Mouse (Mus musculus) heart, adult 11 months (tissue): ENCODE measurements at regions not wholly inside any gene's neighbourhood (a gene's known extent, or its start where the extent isn't known, plus 50 kb on each side); places are given as distances from the start of the nearest gene placed in this dataset.
A peak's percentile ranks its signal among the peaks of the same experiment; 100 is the strongest.

Experiments used
- DNase-seq: peaks from one replicate; pipeline ENCODE4 v3.0.0; 2022

DNA sequence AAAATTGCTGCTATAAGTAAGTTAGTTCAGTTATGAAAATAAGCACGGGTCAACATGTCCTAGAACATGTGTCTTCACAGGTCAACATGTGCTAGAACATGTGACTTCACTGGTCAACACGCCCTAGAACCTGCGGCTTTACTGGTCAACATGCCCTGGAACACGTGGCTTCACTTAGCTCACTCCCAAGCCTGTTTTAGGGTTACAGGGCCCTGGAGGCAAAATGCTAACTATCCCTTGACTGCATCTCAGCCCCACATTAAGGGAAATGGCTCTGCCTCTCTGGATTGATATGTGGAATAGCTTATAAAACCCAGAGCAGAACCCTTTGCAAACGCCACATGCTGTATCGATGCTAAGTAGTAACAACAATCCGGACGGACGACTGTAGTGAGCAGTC is 67.8 kb downstream of the Nkx6-1 start:
- peak; percentile 84 for DNase-seq

DNA sequence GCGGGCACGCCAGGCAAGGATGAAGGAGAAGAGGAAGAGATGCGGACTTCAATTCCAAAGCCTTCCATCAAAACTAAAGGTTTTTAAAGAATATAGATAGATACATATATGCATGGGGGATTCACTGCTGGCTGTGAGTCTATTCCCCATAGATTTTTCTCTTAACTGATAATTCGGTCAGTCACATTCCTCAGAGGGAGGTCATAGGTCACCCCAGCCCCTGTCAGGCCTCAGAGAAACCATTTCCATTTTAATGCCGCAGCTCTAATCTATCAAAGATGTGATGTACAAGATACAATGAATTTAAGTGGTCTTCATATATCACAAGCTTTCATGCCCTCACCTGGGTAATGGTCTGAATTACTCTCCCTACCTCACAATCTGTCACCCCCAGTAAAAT is 73.6 kb downstream of the Nkx6-1 start:
- no peak for DNase-seq

DNA sequence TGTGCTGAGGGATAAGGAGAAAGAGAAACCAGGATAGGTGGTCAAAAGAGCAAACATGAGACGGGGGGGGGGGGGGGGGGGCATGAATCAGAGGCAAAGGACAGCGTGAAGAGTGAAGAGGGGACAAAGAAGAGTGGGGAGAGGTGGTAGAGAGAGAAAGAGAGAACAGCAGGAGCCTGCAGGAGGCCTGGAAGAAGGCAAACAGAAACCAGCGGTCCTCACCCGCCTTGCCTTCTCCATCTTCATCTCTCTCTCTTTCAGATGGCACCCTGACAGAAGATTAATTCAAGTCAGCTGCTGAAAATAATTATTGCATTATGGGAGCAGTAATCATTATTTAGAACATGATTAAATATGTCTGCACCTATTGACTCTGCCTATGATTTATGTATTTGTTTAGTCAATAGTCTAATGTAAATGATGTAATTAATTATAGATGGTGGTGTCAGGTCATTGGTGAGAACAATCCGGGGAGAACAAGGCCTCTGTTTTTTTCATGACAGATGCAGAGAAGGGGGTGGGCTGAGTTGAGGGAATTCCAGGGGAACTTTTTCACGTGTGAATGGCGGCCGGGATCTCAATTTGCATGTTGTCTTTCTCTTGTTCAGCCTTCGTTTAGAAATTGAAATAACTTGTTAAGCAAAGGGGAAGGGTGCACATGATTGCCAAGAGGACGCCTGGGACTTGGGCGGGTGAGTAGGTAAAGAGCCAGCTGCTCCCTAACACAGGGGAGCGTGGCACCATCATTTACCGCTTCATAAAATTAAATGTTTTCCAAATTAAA is 74.3 kb downstream of the Nkx6-1 start:
- DNase-seq: no peak

DNA sequence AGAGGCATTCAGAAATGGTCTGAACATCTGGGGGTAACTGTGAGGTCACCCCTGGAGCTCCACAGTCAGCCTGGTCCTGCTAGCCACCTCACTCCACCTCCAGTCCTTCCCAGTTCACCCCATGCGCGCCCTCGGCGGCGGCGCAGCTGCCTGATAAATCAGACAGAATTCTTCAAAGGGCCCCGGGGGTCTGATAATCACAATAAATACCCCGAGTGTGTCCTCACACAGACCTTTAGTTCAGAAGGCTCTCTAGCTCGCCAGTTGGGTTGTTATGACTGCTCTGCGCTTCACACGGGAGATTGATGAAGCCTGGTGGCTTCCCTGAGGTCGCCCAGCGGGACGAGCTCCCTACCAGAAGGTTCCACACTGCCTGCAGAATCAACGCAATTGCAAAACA is 91.8 kb downstream of the Nkx6-1 start:
- DNase-seq: no peak

DNA sequence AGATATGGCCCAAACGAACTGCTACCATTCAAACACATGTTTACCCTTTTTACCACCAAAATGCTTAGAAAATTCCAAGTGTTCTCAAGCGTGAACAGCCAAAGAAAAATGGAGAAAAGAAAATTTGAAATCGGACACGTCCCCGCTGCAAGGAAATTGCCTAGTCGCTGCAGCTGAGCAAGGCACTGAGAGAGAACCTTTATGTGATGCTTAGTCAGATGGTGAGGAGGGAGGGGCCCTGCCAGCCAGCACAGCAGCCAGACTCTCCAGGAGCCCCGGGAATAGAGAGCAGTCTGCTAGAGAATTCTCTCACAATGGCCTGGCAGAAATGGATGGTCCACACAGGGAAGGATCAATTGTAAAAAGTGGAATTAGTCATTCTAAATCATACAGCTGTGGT is 99.0 kb downstream of the Nkx6-1 start:
- no peak for DNase-seq

DNA sequence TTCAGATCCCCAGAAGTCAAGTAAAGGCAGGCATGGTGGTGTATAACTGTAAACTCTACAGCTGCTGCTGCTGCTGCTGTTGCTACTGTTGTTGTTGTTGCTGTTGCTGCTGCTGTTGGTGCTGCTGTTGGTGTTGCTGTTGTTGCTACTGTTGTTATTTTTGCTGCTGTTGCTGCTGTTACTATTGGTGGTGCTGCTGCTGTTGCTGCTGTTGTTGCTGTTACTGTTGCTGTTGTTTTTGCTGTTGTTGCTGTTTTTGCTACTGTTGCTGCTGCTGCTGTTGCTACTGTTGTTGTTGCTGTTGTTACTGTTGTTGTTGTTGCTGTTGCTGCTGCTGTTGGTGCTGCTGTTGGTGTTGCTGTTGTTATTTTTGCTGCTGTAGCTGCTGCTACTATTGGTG is 104.4 kb downstream of the Nkx6-1 start:
- peak; percentile 68 for DNase-seq

DNA sequence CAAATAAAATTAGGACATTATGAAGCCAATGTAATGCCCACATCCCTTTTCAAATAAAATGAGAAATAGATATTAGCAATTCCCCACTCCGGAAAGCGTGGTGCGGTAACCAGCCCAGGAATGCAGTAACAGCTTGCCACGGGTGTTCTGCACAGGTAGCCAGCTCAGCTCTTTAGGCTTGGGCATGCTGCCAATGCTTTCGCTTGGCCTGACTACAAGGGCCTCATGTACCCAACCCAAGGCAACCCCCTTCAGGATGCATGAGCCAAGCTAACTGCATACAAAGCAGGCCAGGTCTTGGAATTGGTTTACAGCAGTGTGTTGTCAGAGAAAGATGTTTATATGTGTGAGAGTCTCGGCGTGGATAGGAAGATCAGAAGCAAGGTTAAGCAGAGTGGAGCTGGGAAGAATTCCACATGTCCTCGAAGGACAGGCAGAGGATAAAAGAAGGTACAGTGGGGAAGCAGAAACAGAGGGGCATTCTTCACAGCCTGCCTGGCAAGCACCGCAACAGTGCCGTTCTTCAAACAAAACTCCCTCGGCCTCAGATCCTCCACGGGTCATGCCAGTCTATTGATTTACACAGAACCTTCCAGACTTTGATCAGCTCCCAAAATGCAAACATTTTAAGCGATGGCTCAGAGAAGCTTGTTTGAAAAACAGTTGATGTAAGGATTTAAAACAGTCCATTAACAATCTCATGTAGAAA is 106.4 kb downstream of the Nkx6-1 start:
- peak; percentile 60 for DNase-seq

DNA sequence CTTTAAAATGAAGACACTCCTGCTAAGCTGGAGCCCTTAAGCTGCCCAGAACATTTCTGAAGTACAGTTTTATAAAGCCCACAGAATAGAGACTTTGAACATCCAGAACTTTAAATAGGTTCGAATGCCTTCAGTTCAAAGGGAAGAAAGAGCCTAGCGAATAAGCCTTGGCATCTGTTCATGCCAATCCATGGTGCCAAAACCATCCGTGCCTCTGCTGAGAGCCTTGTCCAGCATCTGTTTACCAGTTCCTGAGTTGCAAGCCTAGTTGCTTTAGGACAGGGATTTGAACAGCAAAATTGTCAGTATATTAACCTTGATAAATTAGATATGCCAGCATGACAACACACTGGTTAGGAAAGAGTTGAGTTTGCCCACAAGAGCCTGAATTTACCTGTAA is 107.6 kb downstream of the Nkx6-1 start:
- DNase-seq: peak; percentile 4

DNA sequence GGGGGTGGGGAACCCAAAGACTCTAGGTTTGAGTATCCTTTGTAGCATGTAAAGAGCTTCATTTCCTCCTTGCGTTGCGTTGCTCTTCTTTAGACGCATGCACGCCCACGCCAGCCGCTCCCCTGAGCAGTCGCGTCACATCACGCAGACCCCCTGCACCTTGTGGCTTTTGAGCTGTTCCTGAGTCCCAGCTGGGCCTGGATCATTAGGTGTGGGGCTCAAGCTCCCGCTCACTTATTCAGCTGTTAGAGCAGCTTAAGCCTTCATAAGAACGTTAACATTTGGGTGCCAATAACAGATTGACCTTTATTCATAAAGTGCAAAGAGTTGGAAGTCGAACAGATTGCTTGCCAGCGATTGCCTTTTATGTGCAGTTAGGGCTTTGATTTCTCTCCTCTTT is 121.5 kb downstream of the Nkx6-1 start:
- DNase-seq: no peak

DNA sequence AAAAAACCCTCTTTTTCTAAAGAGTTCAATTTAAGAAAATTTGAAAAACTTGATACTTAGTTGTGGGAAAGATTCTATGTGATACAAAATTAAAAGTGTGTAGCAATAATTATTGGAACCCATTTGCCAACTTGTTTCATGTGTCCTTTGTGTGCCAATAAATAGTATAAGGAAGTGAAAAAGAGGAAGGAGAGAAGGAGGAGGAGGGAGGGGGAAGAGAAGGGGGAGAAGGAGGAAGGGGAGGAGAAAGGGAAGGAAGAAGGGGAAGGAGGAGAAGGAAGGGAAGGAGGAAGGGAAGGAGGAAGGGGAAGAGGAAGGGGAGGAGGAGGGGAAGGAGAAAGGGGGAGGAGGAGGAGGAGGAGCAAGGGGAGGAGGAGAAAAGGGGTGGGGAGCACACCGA is 125.0 kb downstream of the Nkx6-1 start:
- no peak for DNase-seq

DNA sequence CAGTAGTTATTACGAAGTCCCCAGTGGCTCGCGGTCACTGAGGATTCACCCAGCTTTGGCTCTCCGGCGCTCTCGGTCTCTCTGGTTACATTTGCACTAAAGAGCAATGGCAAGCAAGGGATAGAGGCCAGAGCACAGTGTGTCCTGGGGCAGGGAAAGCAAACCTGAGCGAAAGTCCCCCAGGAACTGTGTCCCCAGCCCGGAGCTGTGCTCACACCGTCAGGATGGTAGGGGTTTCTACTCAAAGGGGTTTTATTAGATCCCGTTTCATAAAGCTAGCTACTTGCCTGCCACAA is 125.6 kb downstream of the Nkx6-1 start:
- DNase-seq: peak; percentile 82

DNA sequence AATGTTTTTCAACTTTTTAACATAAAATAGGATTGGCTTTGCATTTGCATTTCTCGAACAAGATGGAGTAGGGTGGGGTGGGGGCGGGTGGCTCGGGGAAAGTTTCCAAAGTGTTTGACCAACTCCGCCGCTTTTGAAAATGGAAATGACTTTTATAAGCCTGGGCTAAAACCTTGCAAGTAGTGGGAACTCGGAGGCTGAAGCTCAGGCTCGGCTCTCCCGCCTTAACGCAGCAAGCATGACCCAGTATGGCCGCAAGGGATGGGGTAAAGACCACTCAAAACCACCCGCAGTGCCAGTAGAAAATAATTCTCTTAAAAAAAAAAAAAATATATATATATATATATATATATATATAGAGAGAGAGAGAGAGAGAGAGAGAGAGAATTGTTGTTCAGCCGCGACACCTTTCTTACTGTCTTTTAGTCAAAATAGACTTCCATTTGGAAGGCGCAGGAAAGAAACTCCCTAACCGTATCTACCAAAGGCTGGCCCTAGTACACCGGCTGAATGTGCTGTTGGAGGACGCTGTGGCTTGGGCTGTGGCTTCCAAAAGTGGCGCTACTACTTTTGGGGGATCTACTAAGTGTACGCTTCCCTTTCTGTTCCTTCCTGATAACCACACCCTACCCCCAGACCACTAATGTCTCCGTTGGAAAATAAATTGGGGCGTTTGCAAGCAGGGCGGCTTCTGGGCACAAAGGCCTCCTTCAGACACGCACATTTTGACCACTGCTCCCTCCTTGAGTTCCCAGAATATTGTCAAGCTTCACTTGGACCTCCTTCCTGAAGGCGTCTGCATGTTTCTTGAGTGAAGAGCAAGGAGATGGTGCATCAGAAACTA is 126.2 kb downstream of the Nkx6-1 start:
- DNase-seq: peak; percentile 54

DNA sequence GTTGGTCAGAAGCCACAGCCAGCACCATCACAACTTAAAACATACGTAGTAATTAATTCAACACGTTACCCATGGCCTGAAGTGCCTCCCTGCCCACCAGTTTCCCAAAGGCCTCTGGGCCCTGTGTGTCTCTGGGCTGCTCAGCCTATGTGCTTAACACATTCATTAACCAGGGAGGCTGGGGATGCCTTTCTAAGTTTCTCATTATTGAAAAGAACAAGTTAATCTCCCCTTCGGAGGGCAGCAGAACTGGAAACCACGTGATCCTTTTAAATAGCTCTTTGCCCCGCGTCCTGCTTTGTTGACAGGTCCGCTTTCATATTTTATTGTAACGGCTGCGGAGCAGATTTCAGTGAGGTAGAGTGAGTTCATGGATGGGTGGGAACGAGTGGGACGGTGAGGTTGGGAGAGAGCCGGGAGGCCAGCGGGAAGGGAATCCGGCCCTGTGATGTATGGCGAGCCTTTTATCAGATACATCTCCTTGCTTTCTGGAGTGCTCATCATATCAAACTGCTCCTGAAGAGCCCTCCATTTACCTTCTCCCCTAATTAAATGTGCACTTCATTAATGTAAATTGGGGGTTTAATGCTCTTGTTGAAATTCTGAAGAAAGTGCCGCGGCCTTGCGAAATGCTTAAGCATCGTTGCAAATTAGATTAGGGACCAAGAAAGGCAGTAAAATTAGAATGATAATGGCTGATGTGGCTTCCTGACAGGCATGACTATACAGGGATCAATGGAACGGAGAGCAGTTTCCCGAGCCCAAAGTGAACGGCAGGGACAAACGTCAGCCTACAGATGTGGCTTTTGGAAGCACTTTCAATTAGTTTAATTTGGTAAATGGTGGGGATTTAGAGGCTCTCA is 127.0 kb downstream of the Nkx6-1 start:
- DNase-seq: peak; percentile 51

DNA sequence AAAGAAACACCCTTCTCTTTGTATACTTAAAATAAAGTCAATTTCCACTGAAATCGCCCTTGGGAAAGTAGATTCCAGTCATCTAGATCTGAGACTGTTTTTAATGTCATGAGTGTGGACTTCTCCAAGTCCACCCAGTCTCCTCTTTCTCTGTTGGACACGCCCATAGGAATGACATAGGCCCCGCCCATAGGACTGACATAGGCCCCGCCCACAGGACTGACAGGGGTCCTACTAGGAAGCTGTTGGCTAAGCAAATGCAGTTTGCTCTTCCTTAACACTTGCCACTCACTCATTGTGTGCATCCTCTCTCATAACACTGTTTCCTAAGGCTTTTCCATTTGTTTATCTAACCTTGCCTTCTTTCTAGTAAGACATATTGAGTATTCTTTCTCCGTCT is 129.3 kb downstream of the Nkx6-1 start:
- peak; percentile 77 for DNase-seq

DNA sequence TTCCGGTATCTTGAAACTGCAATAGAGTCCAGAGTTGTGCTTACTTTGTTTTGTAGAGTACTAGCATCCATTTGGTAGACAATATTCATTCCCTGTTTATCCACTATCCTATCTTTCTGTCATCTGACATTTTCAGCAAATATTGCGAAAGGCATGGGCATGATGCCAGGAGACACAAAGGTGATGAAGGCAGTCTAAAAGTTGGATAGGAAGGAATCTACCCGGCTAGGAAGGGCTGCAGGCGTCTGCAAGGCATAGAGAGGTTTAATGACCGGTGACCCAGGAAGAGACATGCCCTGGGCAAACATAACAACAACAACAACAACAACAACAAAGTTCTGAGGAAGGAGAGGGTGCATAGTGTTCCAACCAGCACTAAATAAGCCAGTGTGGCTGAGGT is 139.4 kb downstream of the Nkx6-1 start:
- peak; percentile 61 for DNase-seq

DNA sequence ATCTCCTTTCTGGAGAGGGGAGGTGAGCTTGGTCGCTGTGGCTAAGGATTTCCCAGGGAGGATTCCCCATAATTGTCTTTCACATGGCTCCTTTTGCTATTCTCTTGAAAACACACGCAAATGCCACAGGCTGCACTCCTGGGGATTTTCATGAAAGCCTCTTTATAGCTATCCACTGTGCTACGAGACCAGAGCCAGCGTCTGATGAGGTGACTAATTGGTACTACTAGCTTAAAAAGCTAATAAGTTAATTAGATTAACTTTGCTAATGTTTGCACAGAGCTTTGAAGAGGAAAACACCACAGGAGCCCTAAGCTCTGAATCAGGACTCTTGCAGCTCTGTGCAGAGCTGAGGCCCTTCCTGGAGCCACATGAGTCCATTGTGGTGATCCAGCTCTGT is 140.1 kb downstream of the Nkx6-1 start:
- DNase-seq: no peak

DNA sequence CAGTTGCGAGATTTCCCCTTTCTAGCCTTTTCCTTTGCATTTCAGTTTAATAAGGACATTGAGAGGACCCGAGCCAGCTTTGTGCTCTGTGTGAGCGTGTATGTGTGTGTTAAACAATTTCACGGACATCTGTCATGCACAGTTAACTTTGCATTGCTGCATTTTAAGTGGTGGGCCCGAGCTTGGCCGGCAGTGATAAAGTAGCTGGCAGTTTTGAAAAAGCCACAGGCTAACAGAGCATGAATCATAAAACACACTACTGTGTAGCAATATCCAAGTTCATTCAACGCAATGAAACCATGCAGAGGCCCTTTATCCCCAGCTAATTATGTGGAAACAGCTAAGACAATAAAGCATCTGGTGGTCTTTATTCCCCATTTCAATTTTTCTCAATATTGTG is 140.9 kb downstream of the Nkx6-1 start:
- DNase-seq: peak; percentile 21

DNA sequence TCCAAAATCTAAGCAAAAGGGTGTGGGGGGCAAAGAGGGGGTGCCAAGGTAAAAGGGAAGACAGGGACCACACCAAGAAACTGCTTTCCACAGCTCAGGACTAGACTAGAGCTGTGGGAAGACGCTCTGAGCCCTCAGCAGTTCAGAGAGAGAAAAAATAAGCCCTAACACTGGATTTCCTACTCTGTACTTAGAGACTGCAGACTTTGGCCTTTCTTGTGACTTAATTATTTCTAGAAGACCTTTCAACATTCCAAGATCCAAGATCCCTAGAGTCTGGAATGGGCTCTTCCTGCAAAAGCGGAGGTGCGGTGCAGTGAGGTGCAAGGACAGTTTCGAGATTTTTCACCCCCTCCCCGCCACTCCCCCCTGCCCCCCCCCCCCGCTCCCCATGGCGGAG is 141.3 kb downstream of the Nkx6-1 start:
- no peak for DNase-seq

DNA sequence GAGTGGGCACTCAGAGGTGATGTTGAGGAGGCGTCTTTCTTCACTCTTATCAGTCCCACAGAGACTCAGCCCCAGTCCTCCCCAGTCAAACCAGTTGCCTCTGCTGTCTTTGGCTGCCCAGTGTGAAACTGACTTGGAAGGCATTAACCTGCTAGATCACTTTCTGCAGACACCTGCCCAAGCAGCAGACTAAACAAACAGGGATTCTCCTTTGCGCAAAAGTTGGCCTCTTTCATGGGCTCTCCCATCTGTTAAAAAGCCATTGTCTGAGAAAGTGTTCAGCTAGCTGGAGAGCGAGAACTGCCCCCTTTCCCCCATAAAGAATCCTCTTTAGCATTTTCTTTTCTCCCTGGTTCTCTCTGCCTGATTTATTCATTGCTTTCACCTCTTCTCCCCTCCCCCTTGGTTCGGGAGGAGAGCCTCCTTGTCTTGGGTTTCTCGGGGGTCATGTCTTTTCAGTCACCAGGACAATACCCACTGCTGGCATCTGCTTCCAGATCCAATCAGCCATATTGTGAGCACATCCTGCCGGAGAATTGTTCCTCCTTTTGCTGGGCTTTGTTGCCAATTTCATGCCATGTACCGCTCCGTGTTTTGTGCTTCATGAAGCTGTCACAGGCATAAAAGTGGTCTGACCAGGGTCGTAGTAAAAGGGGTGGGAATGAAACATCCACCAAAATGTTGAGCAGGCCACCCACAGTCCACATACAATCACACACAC is 143.7 kb downstream of the Nkx6-1 start:
- peak; percentile 66 for DNase-seq

DNA sequence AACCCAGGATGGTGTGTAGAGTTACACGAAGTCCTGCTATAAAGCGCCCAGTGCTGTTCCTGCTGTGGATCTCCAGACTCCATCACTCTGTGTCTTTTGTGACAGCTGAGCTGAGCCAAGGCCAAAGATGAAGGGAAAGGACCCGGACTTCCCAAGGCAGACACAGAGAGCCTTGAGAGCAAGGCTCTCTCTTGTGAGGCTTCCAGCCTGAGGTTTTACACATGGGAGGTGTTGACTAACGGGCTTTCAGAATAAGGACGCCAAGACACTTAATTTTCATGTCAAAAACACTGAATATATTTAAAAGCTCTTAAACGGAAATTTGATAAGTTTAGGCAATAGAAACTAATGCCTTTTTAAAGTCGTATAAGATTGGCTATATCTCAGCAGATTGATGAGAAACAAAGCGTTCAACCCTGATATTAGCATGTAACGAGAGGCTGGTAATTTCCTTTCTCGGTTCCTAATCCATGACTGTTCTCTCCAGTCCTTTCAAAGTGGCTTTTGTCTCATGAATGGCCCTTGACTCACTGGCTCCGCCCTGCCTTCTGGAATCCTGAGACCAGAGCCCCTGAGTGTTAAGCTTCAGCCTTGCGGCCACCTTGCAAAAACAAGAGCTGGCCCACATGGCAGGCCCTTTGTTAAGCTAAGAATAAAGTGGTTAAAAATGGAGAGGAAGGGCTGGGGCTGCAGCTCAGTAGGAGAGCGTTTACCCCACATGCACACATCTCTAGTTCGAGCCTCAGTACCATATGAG is 145.8 kb downstream of the Nkx6-1 start:
- DNase-seq: peak; percentile 78

DNA sequence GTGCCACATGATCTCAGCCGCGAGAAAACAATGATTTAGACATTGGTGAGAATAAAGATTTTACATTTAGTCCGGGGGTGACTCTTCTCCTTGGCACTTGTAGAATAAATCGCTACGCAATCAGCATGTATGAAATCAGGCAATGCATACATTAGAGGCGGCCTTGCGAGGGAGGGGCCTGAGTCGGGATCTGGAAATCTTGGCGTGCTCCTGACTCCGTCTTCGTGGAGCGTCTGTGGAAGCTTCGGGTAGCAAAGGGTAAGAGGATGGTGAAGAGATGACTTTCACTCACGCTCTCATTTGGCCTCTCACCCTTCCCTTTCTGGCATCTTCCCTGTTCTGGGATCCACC is 167.1 kb downstream of the Nkx6-1 start:
- DNase-seq: no peak
